Mouse (Mus musculus) heart, embryonic 13.5 days (tissue): ENCODE results near the gene Rcn1. TPM values are rescaled to one million over a fixed set of nuclear protein-coding genes. Genes with fewer than 3 reads are reported as not detected.

Experiments used
- ATAC-seq: fragments of 200-750 bp; cut with Nextera tagmentation; 2 replicates; pipeline ENCODE4 v1.8.0; 2017; ENCODE audit warnings: moderate TSS enrichment; ENCODE audit not compliant: insufficient number of reproducible peaks, low FRiP score, low TSS enrichment; ENCODE audit errors: extremely low read depth
- H3K27ac ChIP-seq: fragments of 300-500 bp; sonication (generic); replicated peaks from 2 replicates; pipeline ENCODE4 v1.5.1; 2015; ENCODE audit warnings: moderate library complexity, mild to moderate bottlenecking, inconsistent platforms
- H3K27me3 ChIP-seq: fragments of 300-500 bp; sonication (generic); replicated peaks from 2 replicates; pipeline ENCODE4 v1.6.1; 2015; ENCODE audit warnings: mild to moderate bottlenecking, inconsistent platforms
- H3K36me3 ChIP-seq: fragments of 300-500 bp; sonication (generic); 2 replicates; pipeline ENCODE4 v1.6.1; 2015; ENCODE audit warnings: mild to moderate bottlenecking, inconsistent platforms
- H3K4me1 ChIP-seq: fragments of 300-500 bp; sonication (generic); 2 replicates; pipeline ENCODE4 v1.6.1; 2015; ENCODE audit warnings: inconsistent platforms
- H3K4me2 ChIP-seq: fragments of 300-500 bp; sonication (generic); 2 replicates; pipeline ENCODE4 v1.6.1; 2015; ENCODE audit warnings: inconsistent platforms, mild to moderate bottlenecking, moderate library complexity
- H3K4me3 ChIP-seq: fragments of 300-500 bp; sonication (generic); 2 replicates; pipeline ENCODE4 v1.5.1; 2015; ENCODE audit warnings: moderate library complexity, mild to moderate bottlenecking, inconsistent platforms
- H3K9ac ChIP-seq: fragments of 300-500 bp; sonication (generic); 2 replicates; pipeline ENCODE4 v1.6.1; 2015; ENCODE audit warnings: inconsistent platforms, mild to moderate bottlenecking, moderate library complexity
- H3K9me3 ChIP-seq: fragments of 300-500 bp; sonication (generic); 2 replicates; pipeline ENCODE4 v1.6.1; 2016; ENCODE audit warnings: inconsistent platforms
- WGBS: fragments of 180-500 bp; shearing (Covaris S2); methylation state at CpG from one replicate; pipeline ENCODE4 v1.1.7; 2015; ENCODE audit warnings: mixed read lengths; 5-methylcytosine and 5-hydroxymethylcytosine counted together
- polyA plus RNA-seq: library from polyadenylated mRNA; unstranded; fragments of >200 nt; fragmentation: Nextera tagmentation; extraction: Ambion mirVana; gene quantifications from 2 replicates; pipeline ENCODE4 v1.2.1, GENCODE M21; 2015

Gene Rcn1
- polyA plus RNA-seq, 1 experiment from 2014 or later, result 157 TPM

GRCm38 (mm10) chr2:105336314-105337027 lies 62.6 kb downstream of the Rcn1 start:
- Histone ChIP-seq H3K4me1 (peaks cover 11% of the 10 kb centered on the region), H3K9ac (no peak overlapping the region), H3K9me3 (no peaks in the 10 kb centered on the region), H3K36me3 (no peaks in the 10 kb centered on the region), H3K4me3 (no peak overlapping the region), H3K27me3 (peaks cover 29% of the 10 kb centered on the region; the same call in 1 of the 2 replicates), H3K27ac (no peak overlapping the region), H3K4me2 (no peak overlapping the region)
- no peak for ATAC-seq
- 37% methylated on average over 12 of the region's 12 CpGs for WGBS

Other genes with a start within 250 kb of the Rcn1 start
- gene Them7, start 175.0 kb downstream of the Rcn1 start, polyA plus RNA-seq, result 0.85 and 1.2 TPM in 2 replicates